8 mouse cellular contexts compared by ENCODE assay signal in the genomic region with DNA sequence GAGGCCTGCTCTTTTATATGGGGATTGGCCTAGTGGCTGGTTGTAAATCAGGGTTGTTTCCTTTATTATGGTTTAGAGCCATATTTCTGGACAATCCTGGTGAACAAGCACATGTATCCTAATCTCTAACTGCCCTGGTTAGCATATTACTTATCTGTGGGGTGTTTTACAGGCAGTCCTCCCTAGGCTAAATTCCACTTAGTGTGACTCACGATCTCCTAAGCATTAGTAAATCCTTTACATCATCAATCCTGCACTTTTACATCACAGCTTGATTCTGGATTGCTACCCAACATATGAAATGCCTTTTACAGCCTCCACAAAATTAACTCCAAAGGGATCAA. TPM values are rescaled to one million over a fixed set of nuclear protein-coding genes. Genes with fewer than 3 reads are reported as not detected.
A peak's percentile ranks its signal among the peaks of the same experiment; 100 is the strongest.
DNase-seq lines count a peak whose midpoint lies in the region; ATAC-seq lines count a peak whose summit lies in the region.

No protein-coding gene starts in this region.

- H3K9ac ChIP-seq in forebrain, embryonic 12.5 days, result peak overlapping the region; percentile 74
- H3K9ac ChIP-seq in liver, embryonic 15.5 days, result peak overlapping the region; percentile 67

- peak; percentile 38 for ATAC-seq in frontal cortex, adult (ENCODE audit: low TSS enrichment)
- ATAC-seq in forebrain, embryonic 12.5 days (ENCODE audit: low FRiP score), result no peak; the same call in 1 of the 2 replicates
- ATAC-seq in liver, embryonic 15.5 days (ENCODE audit: insufficient read depth), result no peak; the same call in 1 of the 2 replicates

- H3K36me3 ChIP-seq in forebrain, embryonic 12.5 days (replicated peaks), result peaks cover 25% of the 10 kb centered on the region
- no peaks in the 10 kb centered on the region; the same call in none of the 2 replicates for H3K36me3 ChIP-seq in liver, embryonic 15.5 days (replicated peaks)

- peaks cover 18% of the 10 kb centered on the region for H3K4me1 ChIP-seq in forebrain, embryonic 12.5 days
- peaks cover 30% of the 10 kb centered on the region for H3K4me1 ChIP-seq in liver, embryonic 15.5 days (replicated peaks)

- peaks cover 10% of the 10 kb centered on the region for H3K9me3 ChIP-seq in forebrain, embryonic 12.5 days
- no peaks in the 10 kb centered on the region for H3K9me3 ChIP-seq in liver, embryonic 15.5 days (replicated peaks)

- no peaks in the 10 kb centered on the region for H3K27me3 ChIP-seq in forebrain, embryonic 12.5 days
- H3K27me3 ChIP-seq in liver, embryonic 15.5 days, result no peaks in the 10 kb centered on the region

- peak overlapping the region; percentile 74 for H3K27ac ChIP-seq in forebrain, embryonic 12.5 days
- peak overlapping the region; percentile 79 for H3K27ac ChIP-seq in liver, embryonic 15.5 days (replicated peaks)

- peak overlapping the region; percentile 76 for H3K4me3 ChIP-seq in forebrain, embryonic 12.5 days (replicated peaks)
- peak overlapping the region; percentile 77 for H3K4me3 ChIP-seq in liver, embryonic 15.5 days (replicated peaks)

- peak overlapping the region; percentile 71 for H3K4me2 ChIP-seq in forebrain, embryonic 12.5 days
- H3K4me2 ChIP-seq in liver, embryonic 15.5 days, result peak overlapping the region; percentile 78

- WGBS in forebrain, embryonic 12.5 days, result 11% methylated on average over 1 of the region's 1 CpGs
- WGBS in liver, embryonic 15.5 days (ENCODE audit: insufficient replicate concordance), result 4% methylated on average over 1 of the region's 1 CpGs

- DNase-seq in frontal cortex, postnatal 25 days (ENCODE audit: low spot score in 2 of 2), result no peak
- DNase-seq in A20 (ENCODE audit: low read depth, low spot score), result peak; percentile 52
- no peak for DNase-seq in cerebellum, postnatal 25 days
- no peak for DNase-seq in layer of hippocampus, adult 11-12 months (ENCODE audit: low spot score)
- DNase-seq in right cerebral cortex, postnatal 14 days, result no peak

RNA-seq across cellular contexts. Expression of a gene that starts 31.1 kb away (rescaled TPM):
- 8.1 and 9.2 TPM in 2 replicates for polyA plus RNA-seq in forebrain, embryonic 12.5 days (2016; fragmentation: Nextera tagmentation; extraction: Ambion mirVana)
- polyA plus RNA-seq in liver, embryonic 15.5 days (2015; fragmentation: Nextera tagmentation; extraction: Ambion mirVana), result 3.8 TPM in 2 replicates
